Mouse (Mus musculus): ENCODE measurements at regions not wholly inside any gene's neighbourhood (a gene's known extent, or its start where the extent isn't known, plus 50 kb on each side); places are given as distances from the start of the nearest gene placed in this dataset.

- TF ChIP-seq POLR2A (IDR thresholded peaks at IDR 0.05; ENCODE audit: insufficient read depth, low read depth, low read length) = no peak
- TF ChIP-seq CTCF (IDR thresholded peaks at IDR 0.05) = no peak
Measured at GRCm38 (mm10) chr13:112118564-112118963, 169.7 kb upstream of the Ankrd55 start.

Measured in heart, adult 2 months (tissue).